Mouse (Mus musculus): Measurements from ENCODE around the gene Tigit. TPM values are rescaled to one million over a fixed set of nuclear protein-coding genes. Genes with fewer than 3 reads are reported as not detected.
A peak's percentile ranks its signal among the peaks of the same experiment; 100 is the strongest.

Gene Tigit
- polyA plus RNA-seq, 1 experiment from 2014 or later = not detected

DNA sequence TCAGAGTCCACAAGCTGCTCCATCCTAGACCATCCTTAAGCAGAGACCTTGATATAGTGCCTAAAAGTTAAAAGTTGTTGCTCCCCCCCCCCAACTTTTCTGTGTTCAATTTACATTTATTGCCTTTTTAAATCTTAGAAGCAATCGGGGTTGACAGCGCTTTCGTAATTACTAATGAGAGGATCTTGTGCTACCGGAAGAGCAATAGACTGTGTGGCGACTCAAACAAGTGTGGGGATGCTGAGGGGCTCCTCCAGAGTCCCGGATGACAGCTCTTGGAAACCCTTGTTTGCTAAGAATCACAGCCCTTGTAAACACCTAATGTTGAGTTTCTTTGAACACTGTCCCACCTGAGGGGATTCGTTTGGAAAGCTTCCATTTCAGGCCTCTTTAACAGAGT is 29.9 kb downstream of the Tigit start:
- Histone ChIP-seq H3K27ac (ENCODE audit: low read depth, low read length) (no peak overlapping the region), H3K9ac (ENCODE audit: low read depth, low read length) (no peak overlapping the region), H3K4me1 (ENCODE audit: control insufficient read depth, insufficient read depth, low read length) (no peaks in the 10 kb centered on the region), H3K36me3 (ENCODE audit: control insufficient read depth, insufficient read depth, low read length) (no peaks in the 10 kb centered on the region; the same call in 1 of the 2 replicates), H3K4me3 (ENCODE audit: low read length) (no peak overlapping the region), H3K9me3 (ENCODE audit: control insufficient read depth, low read length) (no peaks in the 10 kb centered on the region), H3K4me2 (replicated peaks; ENCODE audit: low read depth, low read length) (no peak overlapping the region), H3K27me3 (ENCODE audit: control insufficient read depth, insufficient read depth, low read length) (no peaks in the 10 kb centered on the region)
- no peak for ATAC-seq (ENCODE audit: low FRiP score, low TSS enrichment)
- WGBS = 92% methylated on average over 7 of the region's 7 CpGs

- no peaks in the 10 kb centered on the region for H3K27me3 ChIP-seq (ENCODE audit: control insufficient read depth, insufficient read depth, low read length)
- ATAC-seq (ENCODE audit: low FRiP score, low TSS enrichment) = no peak
- no peaks in the 10 kb centered on the region for H3K9me3 ChIP-seq (ENCODE audit: control insufficient read depth, low read length)
- no peak overlapping the region for H3K4me3 ChIP-seq (ENCODE audit: low read length)
- no peaks in the 10 kb centered on the region; the same call in 1 of the 2 replicates for H3K36me3 ChIP-seq (ENCODE audit: control insufficient read depth, insufficient read depth, low read length)
- no peak overlapping the region for H3K4me2 ChIP-seq (replicated peaks; ENCODE audit: low read depth, low read length)
- no peaks in the 10 kb centered on the region for H3K4me1 ChIP-seq (ENCODE audit: control insufficient read depth, insufficient read depth, low read length)
- no peak overlapping the region for H3K27ac ChIP-seq (ENCODE audit: low read depth, low read length)
- H3K9ac ChIP-seq (ENCODE audit: low read depth, low read length) = no peak overlapping the region
- WGBS = 87% methylated on average over 2 of the region's 2 CpGs
These were observed 32.2 kb downstream of the Tigit start for GRCm38 (mm10) chr16:43631758-43632157.

DNA sequence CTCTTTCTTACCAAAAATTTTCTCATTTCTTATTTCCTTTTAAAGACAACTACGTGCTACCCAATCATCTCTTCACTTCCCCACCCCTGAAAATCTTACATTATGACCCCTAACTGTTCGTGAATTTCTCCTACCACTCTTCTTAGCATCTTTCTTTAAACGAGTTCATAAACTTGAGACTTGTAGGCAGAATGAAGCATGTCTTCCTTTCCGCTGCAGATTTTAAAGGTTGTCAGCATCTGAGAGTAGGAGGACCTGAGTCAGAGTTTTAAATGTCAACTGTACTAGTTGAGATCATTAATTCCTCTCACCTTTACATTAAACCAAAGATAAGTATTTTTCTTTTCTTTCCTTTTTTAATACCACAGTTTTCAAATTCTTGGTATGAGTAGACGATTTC is 35.3 kb downstream of the Tigit start:
- ATAC-seq (ENCODE audit: low FRiP score, low TSS enrichment) = no peak
- H3K4me2 ChIP-seq (replicated peaks; ENCODE audit: low read depth, low read length) = no peak overlapping the region
- WGBS = 87% methylated on average over 5 of the region's 5 CpGs
- no peaks in the 10 kb centered on the region for H3K9me3 ChIP-seq (ENCODE audit: control insufficient read depth, low read length)
- no peaks in the 10 kb centered on the region; the same call in 1 of the 2 replicates for H3K36me3 ChIP-seq (ENCODE audit: control insufficient read depth, insufficient read depth, low read length)
- no peaks in the 10 kb centered on the region for H3K4me1 ChIP-seq (ENCODE audit: control insufficient read depth, insufficient read depth, low read length)
- no peak overlapping the region for H3K9ac ChIP-seq (ENCODE audit: low read depth, low read length)
- no peak overlapping the region for H3K27ac ChIP-seq (ENCODE audit: low read depth, low read length)
- no peaks in the 10 kb centered on the region for H3K27me3 ChIP-seq (ENCODE audit: control insufficient read depth, insufficient read depth, low read length)
- no peak overlapping the region for H3K4me3 ChIP-seq (ENCODE audit: low read length)

- H3K27ac ChIP-seq (ENCODE audit: low read depth, low read length) = no peak overlapping the region
- no peaks in the 10 kb centered on the region for H3K27me3 ChIP-seq (ENCODE audit: control insufficient read depth, insufficient read depth, low read length)
- no peaks in the 10 kb centered on the region for H3K9me3 ChIP-seq (ENCODE audit: control insufficient read depth, low read length)
- no peak overlapping the region for H3K4me3 ChIP-seq (ENCODE audit: low read length)
- no peak overlapping the region for H3K9ac ChIP-seq (ENCODE audit: low read depth, low read length)
- 85% methylated on average over 5 of the region's 5 CpGs for WGBS
- H3K4me2 ChIP-seq (replicated peaks; ENCODE audit: low read depth, low read length) = no peak overlapping the region
- H3K4me1 ChIP-seq (ENCODE audit: control insufficient read depth, insufficient read depth, low read length) = no peaks in the 10 kb centered on the region
- ATAC-seq (ENCODE audit: low FRiP score, low TSS enrichment) = no peak
- H3K36me3 ChIP-seq (ENCODE audit: control insufficient read depth, insufficient read depth, low read length) = no peaks in the 10 kb centered on the region
These were observed 38.0 kb downstream of the Tigit start for GRCm38 (mm10) chr16:43625956-43626355.

DNA sequence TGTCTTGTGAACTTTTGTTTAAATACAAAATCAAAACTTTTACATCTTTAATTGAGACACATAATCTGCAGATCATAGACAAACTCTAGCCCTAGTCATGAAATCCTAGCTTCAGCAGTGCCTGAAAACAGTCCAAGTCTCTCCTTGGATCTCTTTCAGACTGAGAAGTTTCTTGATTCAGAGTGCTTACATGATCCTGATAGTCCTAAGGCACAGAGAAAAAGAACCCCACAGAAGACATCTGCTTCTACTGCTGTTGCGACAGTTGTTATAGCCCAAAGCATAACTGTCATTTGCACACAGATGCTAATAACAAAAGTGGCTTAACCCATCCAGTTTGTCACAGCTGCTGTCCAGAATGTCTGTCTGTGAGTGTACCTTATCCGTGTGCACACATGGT is 38.7 kb downstream of the Tigit start:
- Histone ChIP-seq H3K27me3 (ENCODE audit: control insufficient read depth, insufficient read depth, low read length) (no peaks in the 10 kb centered on the region), H3K4me2 (replicated peaks; ENCODE audit: low read depth, low read length) (no peak overlapping the region), H3K4me1 (ENCODE audit: control insufficient read depth, insufficient read depth, low read length) (no peaks in the 10 kb centered on the region), H3K4me3 (ENCODE audit: low read length) (no peak overlapping the region), H3K9ac (ENCODE audit: low read depth, low read length) (no peak overlapping the region), H3K27ac (ENCODE audit: low read depth, low read length) (no peak overlapping the region), H3K36me3 (ENCODE audit: control insufficient read depth, insufficient read depth, low read length) (no peaks in the 10 kb centered on the region), H3K9me3 (ENCODE audit: control insufficient read depth, low read length) (no peaks in the 10 kb centered on the region)
- ATAC-seq (ENCODE audit: low FRiP score, low TSS enrichment) = no peak
- 75% methylated on average over 2 of the region's 2 CpGs for WGBS

DNA sequence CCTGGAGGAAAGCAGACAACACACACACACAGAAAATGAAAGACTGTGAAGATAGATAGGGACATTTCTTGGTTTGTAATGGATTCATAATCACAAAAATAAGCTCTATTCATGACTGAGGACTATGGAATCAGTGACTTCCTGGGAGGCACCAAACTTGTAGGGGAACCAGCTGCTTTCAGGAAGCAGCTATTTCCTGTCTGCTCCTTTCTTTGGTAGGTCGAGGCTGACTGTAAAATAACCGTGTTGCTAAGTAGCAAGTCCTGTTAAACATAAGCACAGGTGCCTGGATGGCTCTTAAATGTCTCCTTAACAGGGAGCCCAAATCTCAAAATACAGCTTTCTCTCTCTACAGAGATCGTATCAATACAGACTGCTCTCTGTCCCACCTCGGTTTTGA is 39.1 kb downstream of the Tigit start:
- no peaks in the 10 kb centered on the region for H3K4me1 ChIP-seq (ENCODE audit: control insufficient read depth, insufficient read depth, low read length)
- H3K27ac ChIP-seq (ENCODE audit: low read depth, low read length) = no peak overlapping the region
- no peak overlapping the region for H3K4me3 ChIP-seq (ENCODE audit: low read length)
- H3K9me3 ChIP-seq (ENCODE audit: control insufficient read depth, low read length) = no peaks in the 10 kb centered on the region
- 61% methylated on average over 4 of the region's 4 CpGs for WGBS
- no peak overlapping the region for H3K9ac ChIP-seq (ENCODE audit: low read depth, low read length)
- no peaks in the 10 kb centered on the region for H3K36me3 ChIP-seq (ENCODE audit: control insufficient read depth, insufficient read depth, low read length)
- no peak for ATAC-seq (ENCODE audit: low FRiP score, low TSS enrichment)
- no peak overlapping the region for H3K4me2 ChIP-seq (replicated peaks; ENCODE audit: low read depth, low read length)
- H3K27me3 ChIP-seq (ENCODE audit: control insufficient read depth, insufficient read depth, low read length) = no peaks in the 10 kb centered on the region

DNA sequence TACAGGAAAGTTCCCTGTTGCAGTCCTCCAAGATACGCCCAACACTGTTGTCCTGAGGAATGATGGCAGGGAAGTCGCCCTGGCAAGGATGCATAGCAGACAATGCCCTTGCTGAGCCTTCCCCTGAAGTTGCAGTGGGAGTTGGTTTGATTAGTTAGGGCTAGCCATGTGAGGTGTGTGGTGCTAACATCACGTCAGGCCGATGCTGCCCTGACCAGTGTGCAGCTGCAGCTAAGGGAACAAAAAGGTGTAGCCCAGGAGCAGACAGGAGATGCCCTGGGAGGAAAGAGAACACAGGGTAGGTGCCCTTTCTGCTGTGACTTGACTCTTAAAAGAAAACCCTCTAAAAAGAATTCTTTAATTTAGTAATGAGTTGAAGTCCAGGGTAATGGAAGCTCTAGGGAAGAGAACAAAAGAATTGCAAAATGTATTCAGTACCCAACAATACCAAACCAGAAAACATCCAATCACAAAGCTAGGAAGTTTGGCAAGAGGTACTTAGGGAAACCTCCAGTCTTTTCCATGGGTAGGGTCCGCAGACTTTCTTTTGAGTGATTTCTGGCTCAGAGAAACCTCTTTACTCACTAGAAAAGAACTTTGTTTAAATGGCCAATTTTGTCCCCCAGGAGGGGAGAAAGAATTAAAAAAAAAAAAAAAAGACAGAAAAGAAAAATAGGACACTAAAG is 40.5 kb downstream of the Tigit start:
- no peaks in the 10 kb centered on the region for H3K4me1 ChIP-seq (ENCODE audit: control insufficient read depth, insufficient read depth, low read length)
- WGBS = 86% methylated on average over 5 of the region's 5 CpGs
- H3K36me3 ChIP-seq (ENCODE audit: control insufficient read depth, insufficient read depth, low read length) = no peaks in the 10 kb centered on the region
- no peak overlapping the region for H3K27ac ChIP-seq (ENCODE audit: low read depth, low read length)
- no peak overlapping the region for H3K9ac ChIP-seq (ENCODE audit: low read depth, low read length)
- H3K4me2 ChIP-seq (replicated peaks; ENCODE audit: low read depth, low read length) = no peak overlapping the region
- H3K27me3 ChIP-seq (ENCODE audit: control insufficient read depth, insufficient read depth, low read length) = no peaks in the 10 kb centered on the region
- ATAC-seq (ENCODE audit: low FRiP score, low TSS enrichment) = no peak
- no peak overlapping the region for H3K4me3 ChIP-seq (ENCODE audit: low read length)
- H3K9me3 ChIP-seq (ENCODE audit: control insufficient read depth, low read length) = no peaks in the 10 kb centered on the region

DNA sequence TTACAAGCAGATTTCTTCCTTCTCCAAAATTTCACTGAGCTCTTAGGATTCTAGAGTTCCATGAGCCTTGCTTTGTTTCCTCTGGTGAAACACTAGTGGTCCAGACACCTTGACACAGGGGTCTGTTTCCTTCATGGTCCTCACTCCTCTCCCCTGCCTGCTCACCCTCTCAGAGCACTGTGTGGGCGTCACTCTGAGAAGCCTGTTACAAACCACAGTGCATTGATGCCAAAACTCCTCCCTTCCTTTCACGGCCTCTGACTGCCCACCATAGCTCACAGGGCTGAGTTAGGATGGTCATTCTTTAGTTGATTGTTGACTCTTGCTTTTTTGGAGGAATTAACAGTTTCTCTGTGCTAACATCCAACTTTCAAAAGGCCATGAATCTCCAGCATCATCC is 43.6 kb downstream of the Tigit start:
- Histone ChIP-seq H3K27me3 (ENCODE audit: control insufficient read depth, insufficient read depth, low read length) (no peaks in the 10 kb centered on the region), H3K4me3 (ENCODE audit: low read length) (no peak overlapping the region), H3K4me1 (ENCODE audit: control insufficient read depth, insufficient read depth, low read length) (no peaks in the 10 kb centered on the region), H3K36me3 (ENCODE audit: control insufficient read depth, insufficient read depth, low read length) (no peaks in the 10 kb centered on the region), H3K9me3 (ENCODE audit: control insufficient read depth, low read length) (no peaks in the 10 kb centered on the region), H3K9ac (ENCODE audit: low read depth, low read length) (no peak overlapping the region), H3K4me2 (replicated peaks; ENCODE audit: low read depth, low read length) (no peak overlapping the region), H3K27ac (ENCODE audit: low read depth, low read length) (no peak overlapping the region)
- peak; percentile 84 for ATAC-seq (ENCODE audit: low FRiP score, low TSS enrichment)
- WGBS = 15% methylated on average over 2 of the region's 2 CpGs

DNA sequence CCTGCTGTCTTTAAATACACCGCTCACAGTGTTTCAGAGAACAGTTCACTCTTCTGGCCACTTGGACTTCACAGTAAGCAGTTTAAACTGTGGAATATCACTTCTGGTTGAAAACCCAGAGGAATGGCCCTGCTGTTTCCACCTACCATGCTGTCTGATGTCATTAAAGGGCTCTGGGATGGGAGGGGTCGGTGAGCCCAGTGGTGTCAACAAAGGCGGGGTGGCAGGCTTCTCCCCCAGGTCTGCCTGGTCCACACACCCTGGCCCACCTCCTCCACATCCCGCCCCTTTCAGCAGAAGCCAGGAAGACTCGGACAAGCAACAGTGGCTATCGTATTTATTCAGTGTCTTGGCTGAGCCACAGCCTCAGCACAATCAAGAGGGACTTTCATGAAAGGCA is 44.7 kb downstream of the Tigit start:
- no peak overlapping the region for H3K27ac ChIP-seq (ENCODE audit: low read depth, low read length)
- H3K4me3 ChIP-seq (ENCODE audit: low read length) = no peak overlapping the region
- WGBS = 37% methylated on average over 6 of the region's 6 CpGs
- H3K4me2 ChIP-seq (replicated peaks; ENCODE audit: low read depth, low read length) = no peak overlapping the region
- peak; percentile 56 for ATAC-seq (ENCODE audit: low FRiP score, low TSS enrichment)
- H3K9me3 ChIP-seq (ENCODE audit: control insufficient read depth, low read length) = no peaks in the 10 kb centered on the region
- H3K4me1 ChIP-seq (ENCODE audit: control insufficient read depth, insufficient read depth, low read length) = 0 out of 2 replicates have a peak, but pooled peaks cover 3% of the 10 kb centered on the region
- no peaks in the 10 kb centered on the region for H3K36me3 ChIP-seq (ENCODE audit: control insufficient read depth, insufficient read depth, low read length)
- H3K27me3 ChIP-seq (ENCODE audit: control insufficient read depth, insufficient read depth, low read length) = no peaks in the 10 kb centered on the region
- H3K9ac ChIP-seq (ENCODE audit: low read depth, low read length) = no peak overlapping the region

Measured in kidney, embryonic 14.5 days (tissue).